Mouse (Mus musculus) limb, embryonic 14.5 days (tissue): ENCODE results near the gene Map4k2. TPM values are rescaled to one million over a fixed set of nuclear protein-coding genes. Genes with fewer than 3 reads are reported as not detected.

Source experiments
- ATAC-seq: fragments of 200-750 bp; cut with Nextera tagmentation; 2 replicates; pipeline ENCODE4 v1.8.0; 2017; ENCODE audit warnings: low read depth, moderate number of reproducible peaks, moderate TSS enrichment; ENCODE audit not compliant: low FRiP score
- DNase-seq: peaks from one replicate; pipeline ENCODE4 v3.0.0-alpha.2; 2015; ENCODE audit warnings: low spot score
- H3K27ac ChIP-seq: fragments of 300-500 bp; sonication (generic); replicated peaks from 2 replicates; pipeline ENCODE4 v1.5.1; 2014; ENCODE audit warnings: low read depth, mild to moderate bottlenecking, low read length, moderate library complexity, mixed read lengths
- H3K27me3 ChIP-seq: fragments of 300-500 bp; sonication (generic); 2 replicates; pipeline ENCODE4 v1.6.1; 2014; ENCODE audit warnings: low read length, mixed read lengths; ENCODE audit not compliant: control insufficient read depth, insufficient read depth
- H3K36me3 ChIP-seq: fragments of 300-500 bp; sonication (generic); 2 replicates; pipeline ENCODE4 v1.6.1; 2014; ENCODE audit warnings: mild to moderate bottlenecking, low read length, moderate library complexity, mixed read lengths; ENCODE audit not compliant: control insufficient read depth, insufficient read depth
- H3K4me1 ChIP-seq: fragments of 300-500 bp; sonication (generic); 2 replicates; pipeline ENCODE4 v1.6.1; 2014; ENCODE audit warnings: antibody characterized with exemption, low read length, mixed read lengths; ENCODE audit not compliant: control insufficient read depth, insufficient read depth
- H3K4me2 ChIP-seq: fragments of 300-500 bp; sonication (generic); replicated peaks from 2 replicates; pipeline ENCODE4 v1.6.1; 2014; ENCODE audit warnings: low read depth, mild to moderate bottlenecking, low read length, moderate library complexity; ENCODE audit not compliant: severe bottlenecking
- H3K4me3 ChIP-seq: fragments of 300-500 bp; sonication (generic); replicated peaks from 2 replicates; pipeline ENCODE4 v1.5.1; 2014; ENCODE audit warnings: low read length
- H3K9ac ChIP-seq: fragments of 300-500 bp; sonication (generic); 2 replicates; pipeline ENCODE4 v1.6.1; 2014; ENCODE audit warnings: mild to moderate bottlenecking, low read depth, low read length, moderate library complexity; ENCODE audit not compliant: severe bottlenecking
- H3K9me3 ChIP-seq: fragments of 300-500 bp; sonication (generic); 2 replicates; pipeline ENCODE4 v1.6.1; 2016; ENCODE audit warnings: low read length; ENCODE audit not compliant: control insufficient read depth
- POLR2A ChIP-seq: fragments of 200-500 bp; IDR thresholded peaks from 2 replicates; pipeline ENCODE4 v1.8.0; 2012; ENCODE audit warnings: inconsistent platforms, mild to moderate bottlenecking, moderate library complexity, borderline replicate concordance; ENCODE audit not compliant: insufficient read depth, insufficient read length; ENCODE audit errors: extremely low read depth
- WGBS: fragments of 180-500 bp; shearing (Covaris S2); extraction: QIAGEN DNeasy Blood & Tissue Kit; methylation state at CpG from one replicate; pipeline ENCODE4 v1.1.7; 2014; 5-methylcytosine and 5-hydroxymethylcytosine counted together
- polyA plus RNA-seq, 2 experiments: library from polyadenylated mRNA; depleted of rRNA in 1 of 2; stranded (reverse) in 1 of 2; unstranded in 1 of 2; fragments of >200 nt; fragmentation: Nextera tagmentation in 1 of 2; extraction: Ambion mirVana in 1 of 2; gene quantifications; 2 replicates each; pipeline versions ENCODE4 v1.2.1 to v1.2.3; 2012 to 2014

Gene Map4k2
- 90.4 and 122 TPM in 2 replicates for polyA plus RNA-seq (2012; rRNA removed)
- polyA plus RNA-seq (2014; fragmentation: Nextera tagmentation; extraction: Ambion mirVana): 8.8 and 10.5 TPM in 2 replicates

GRCm38 (mm10) chr19:6340524-6341452 lies at the start of gene Map4k2:
Map4k2 (plus strand) TSS chr19:6341135.
- no peaks in the 10 kb centered on the region for H3K9me3 ChIP-seq
- H3K4me3 ChIP-seq: peak within 1 kb of the TSS; percentile 69
- peaks cover 62% of the 10 kb centered on the region for H3K36me3 ChIP-seq
- peaks cover 16% of the 10 kb centered on the region for H3K4me1 ChIP-seq
- WGBS: 14% methylated on average over 34 of the region's 72 CpGs
- DNase-seq (peak; percentile 70), ATAC-seq (peak; percentile 84)
- no peak within 1 kb of the TSS for H3K27ac ChIP-seq
- H3K9ac ChIP-seq: peak within 1 kb of the TSS; percentile 64
- no peaks in the 10 kb centered on the region for H3K27me3 ChIP-seq
- H3K4me2 ChIP-seq: peak within 1 kb of the TSS; percentile 91
- TF ChIP-seq POLR2A: no peak

- H3K9ac ChIP-seq: no peak overlapping the region
- DNase-seq (no peak), ATAC-seq (no peak)
- H3K4me1 ChIP-seq: no peaks in the 10 kb centered on the region
- no peak overlapping the region for H3K4me2 ChIP-seq
- H3K27me3 ChIP-seq: no peaks in the 10 kb centered on the region
- H3K36me3 ChIP-seq: peaks cover 80% of the 10 kb centered on the region
- 87% methylated on average over 5 of the region's 5 CpGs for WGBS
- TF ChIP-seq POLR2A: no peak
- H3K27ac ChIP-seq: no peak overlapping the region
- no peaks in the 10 kb centered on the region for H3K9me3 ChIP-seq
- H3K4me3 ChIP-seq: no peak overlapping the region
Measured at GRCm38 (mm10) chr19:6292262-6292661, 48.7 kb upstream of the Map4k2 start.

DNA sequence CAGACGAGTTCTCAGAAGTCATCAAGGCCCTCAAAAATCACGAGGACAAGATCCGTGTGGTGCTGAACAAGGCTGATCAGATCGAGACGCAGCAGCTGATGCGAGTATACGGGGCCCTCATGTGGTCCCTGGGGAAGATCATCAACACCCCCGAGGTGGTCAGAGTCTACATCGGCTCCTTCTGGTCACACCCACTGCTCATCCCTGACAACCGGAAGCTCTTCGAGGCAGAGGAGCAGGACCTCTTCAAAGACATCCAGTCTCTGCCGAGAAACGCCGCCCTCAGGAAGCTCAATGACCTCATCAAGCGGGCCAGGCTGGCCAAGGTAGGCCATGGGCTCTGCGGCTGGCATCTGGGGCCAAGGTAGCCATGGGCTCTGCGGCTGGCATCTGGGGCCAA lies 46.6 kb upstream of the Map4k2 start:
- 96% methylated on average over 17 of the region's 17 CpGs for WGBS

GRCm38 (mm10) chr19:6296551-6297210 lies 44.3 kb upstream of the Map4k2 start:
- Histone ChIP-seq H3K9ac (no peak overlapping the region), H3K27me3 (no peaks in the 10 kb centered on the region), H3K36me3 (peaks cover 88% of the 10 kb centered on the region), H3K4me3 (no peak overlapping the region), H3K4me2 (no peak overlapping the region), H3K27ac (no peak overlapping the region), H3K9me3 (no peaks in the 10 kb centered on the region), H3K4me1 (no peaks in the 10 kb centered on the region)
- TF ChIP-seq POLR2A: no peak
- DNase-seq: no peak
- no peak for ATAC-seq
- 83% methylated on average over 5 of the region's 5 CpGs for WGBS

More for the DNA sequence above, 46.6 kb upstream of the Map4k2 start:
- Histone ChIP-seq H3K27ac (no peak overlapping the region), H3K9ac (no peak overlapping the region), H3K4me2 (no peak overlapping the region), H3K36me3 (peaks cover 92% of the 10 kb centered on the region), H3K9me3 (no peaks in the 10 kb centered on the region), H3K27me3 (no peaks in the 10 kb centered on the region), H3K4me1 (no peaks in the 10 kb centered on the region), H3K4me3 (no peak overlapping the region)
- no peak for TF ChIP-seq POLR2A
- ATAC-seq: no peak
- no peak for DNase-seq

DNA sequence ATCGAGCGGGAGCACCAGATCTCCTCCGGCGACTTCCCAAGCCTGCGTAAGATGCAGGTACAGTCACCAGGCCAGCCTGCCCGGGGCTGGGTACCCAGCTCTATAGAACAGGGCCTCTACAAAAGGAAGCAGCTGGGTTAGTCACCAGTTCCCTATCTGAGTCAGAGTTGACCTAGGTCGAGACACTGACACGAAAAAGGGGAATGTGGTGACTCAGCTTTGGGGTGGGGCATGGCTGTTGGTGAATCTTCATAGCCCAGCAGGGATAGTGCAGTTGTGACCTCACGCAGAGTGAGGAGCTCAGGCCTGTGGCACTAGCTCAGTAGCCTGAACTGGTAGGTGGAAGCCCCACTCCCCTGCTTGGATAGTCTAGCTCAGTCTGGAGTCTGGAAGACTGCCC lies 43.3 kb upstream of the Map4k2 start:
- Histone ChIP-seq H3K27me3 (no peaks in the 10 kb centered on the region), H3K9me3 (no peaks in the 10 kb centered on the region), H3K4me1 (peaks cover 7% of the 10 kb centered on the region; the same call in 1 of the 2 replicates), H3K4me2 (no peak overlapping the region), H3K27ac (no peak overlapping the region), H3K4me3 (no peak overlapping the region), H3K9ac (no peak overlapping the region), H3K36me3 (peaks cover 78% of the 10 kb centered on the region)
- DNase-seq: no peak
- 91% methylated on average over 9 of the region's 9 CpGs for WGBS
- TF ChIP-seq POLR2A: no peak
- no peak for ATAC-seq
